Mouse (Mus musculus) olfactory bulb, adult 2 months (tissue): ENCODE results near the gene Olfr229. TPM values are rescaled to one million over a fixed set of nuclear protein-coding genes. Genes with fewer than 3 reads are reported as not detected.
"Not testable (repeated sequence)": the region's sequence is repeated elsewhere in the genome, so short reads cannot be mapped to it uniquely, and the experiment has no call there.

ENCODE experiments used
- H3K27ac ChIP-seq: fragments of 200-500 bp; 2 replicates; pipeline ENCODE4 v1.5.1; 2012; ENCODE audit warnings: low read depth, low read length; ENCODE audit not compliant: insufficient read depth
- H3K4me1 ChIP-seq: fragments of 200-500 bp; 2 replicates; pipeline ENCODE4 v1.6.1; 2012; ENCODE audit warnings: low read length; ENCODE audit not compliant: control insufficient read depth, insufficient read depth
- H3K4me3 ChIP-seq: fragments of 200-500 bp; 2 replicates; pipeline ENCODE4 v1.5.1; 2012; ENCODE audit warnings: mild to moderate bottlenecking, low read depth, low read length, moderate library complexity; ENCODE audit not compliant: insufficient read depth
- CTCF ChIP-seq: fragments of 200-500 bp; IDR thresholded peaks from 2 replicates; pipeline ENCODE4 v1.5.1; 2012; ENCODE audit warnings: low read depth, mild to moderate bottlenecking, low read length, moderate library complexity; ENCODE audit not compliant: insufficient read depth
- POLR2A ChIP-seq: fragments of 200-500 bp; IDR thresholded peaks from 2 replicates; pipeline ENCODE4 v1.6.1; 2012; ENCODE audit warnings: mild to moderate bottlenecking, low read depth, low read length, moderate library complexity; ENCODE audit not compliant: insufficient read depth
- WGBS: fragments of 180-500 bp; shearing (Covaris S2); methylation state at CpG from one replicate; pipeline ENCODE4 v1.1.7; 2018; 5-methylcytosine and 5-hydroxymethylcytosine counted together
- polyA plus RNA-seq: library from polyadenylated mRNA; stranded (reverse); fragments of >200 nt; gene quantifications from 2 replicates; pipeline ENCODE4 v1.2.4, GENCODE M21; 2012; ENCODE audit warnings: low replicate concordance; ENCODE audit not compliant: missing spikeins, insufficient read depth, insufficient read length

Olfr229 gene
- not detected in 2 replicates for polyA plus RNA-seq

- Histone ChIP-seq H3K27ac (no peak within 1 kb of the TSS), H3K4me3 (no peak within 1 kb of the TSS), H3K4me1 (no peaks in the 10 kb centered on the region)
- TF ChIP-seq POLR2A (no peak), CTCF (no peak)
- WGBS: 74% methylated on average over 2 of the region's 2 CpGs
Measured at GRCm38 (mm10) chr9:39907036-39907435, at the start of gene Olfr229. Gene Olfr229, plus strand, starts transcription at chr9:39907336.

DNA sequence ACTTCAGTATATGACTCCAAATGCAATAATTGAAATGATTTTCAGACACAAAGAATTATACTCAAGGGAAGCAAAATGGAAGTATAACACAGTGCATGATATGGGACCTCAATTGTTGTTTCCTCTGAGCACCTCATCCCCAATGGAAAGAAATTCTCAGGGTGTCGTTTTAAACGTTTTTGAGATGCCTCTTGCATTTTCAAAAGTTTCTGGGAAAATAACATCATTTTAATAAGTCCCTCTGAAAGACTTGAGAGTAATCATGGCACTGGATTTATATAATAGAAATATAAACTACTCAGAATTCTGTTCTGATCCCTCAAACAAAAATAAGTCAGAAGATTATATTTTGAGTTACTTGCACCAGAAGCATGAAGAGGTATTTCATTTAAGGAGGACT lies 41.0 kb upstream of the Olfr229 start, which contains the start of gene Olfr972:
Gene Olfr972 (plus strand): TSS at position 301 of the 400 bp plus-strand sequence.
- Histone ChIP-seq H3K4me1 (no peaks in the 10 kb centered on the region), H3K4me3 (no peak within 1 kb of the TSS), H3K27ac (no peak within 1 kb of the TSS)
- no peak for TF ChIP-seq POLR2A
- TF ChIP-seq CTCF: no peak
- 60% methylated on average over 2 of the region's 2 CpGs for WGBS

GRCm38 (mm10) chr9:39871986-39872385 lies 35.1 kb upstream of the Olfr229 start:
- 68% methylated on average over 1 of the region's 1 CpGs for WGBS

DNA sequence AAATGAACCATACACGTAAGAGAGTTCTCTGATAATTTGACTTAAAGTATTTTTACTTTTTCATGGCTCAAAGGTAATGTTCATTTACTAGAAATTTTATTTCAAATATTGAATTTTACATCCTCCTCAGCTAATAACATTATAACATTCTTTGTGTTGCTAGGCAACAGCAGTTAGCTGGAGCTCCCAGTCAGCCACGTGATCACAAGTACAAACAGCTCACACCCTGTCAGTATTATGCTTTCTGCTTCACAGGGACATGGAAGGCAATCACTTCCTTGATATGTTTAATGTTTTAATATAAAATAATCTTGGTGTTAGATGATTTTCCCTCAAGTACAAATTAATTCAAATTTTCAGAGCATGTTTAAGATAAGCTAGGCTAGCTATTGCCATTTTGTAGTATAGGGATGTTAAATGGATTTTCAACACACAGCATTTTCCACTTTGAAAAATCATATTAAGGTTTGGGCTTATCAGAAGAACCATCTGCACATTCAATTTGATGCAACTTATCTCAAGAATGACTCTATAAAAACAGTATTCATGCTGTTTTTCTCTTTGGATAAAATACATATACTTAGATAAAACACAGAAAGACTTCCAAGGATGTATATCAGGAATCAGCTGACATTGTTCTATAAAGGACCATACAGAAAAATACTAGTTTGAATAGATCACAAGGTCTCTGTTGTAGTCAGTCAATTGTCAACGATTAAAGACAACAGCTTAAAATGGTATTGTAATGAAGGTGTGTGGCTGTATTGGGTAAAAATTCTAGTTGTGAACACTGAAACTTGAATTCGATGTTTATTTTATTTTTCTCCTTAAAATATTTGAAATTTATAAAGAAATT lies 29.4 kb upstream of the Olfr229 start:
- H3K27ac ChIP-seq, H3K4me1 ChIP-seq, H3K4me3 ChIP-seq: not testable (repeated sequence)
- WGBS: no CpG with 5 or more reads among the region's 4 CpGs

More at GRCm38 (mm10) chr9:39871986-39872385, 35.1 kb upstream of the Olfr229 start:
- not testable (repeated sequence) for H3K4me3 ChIP-seq, H3K4me1 ChIP-seq, H3K27ac ChIP-seq

DNA sequence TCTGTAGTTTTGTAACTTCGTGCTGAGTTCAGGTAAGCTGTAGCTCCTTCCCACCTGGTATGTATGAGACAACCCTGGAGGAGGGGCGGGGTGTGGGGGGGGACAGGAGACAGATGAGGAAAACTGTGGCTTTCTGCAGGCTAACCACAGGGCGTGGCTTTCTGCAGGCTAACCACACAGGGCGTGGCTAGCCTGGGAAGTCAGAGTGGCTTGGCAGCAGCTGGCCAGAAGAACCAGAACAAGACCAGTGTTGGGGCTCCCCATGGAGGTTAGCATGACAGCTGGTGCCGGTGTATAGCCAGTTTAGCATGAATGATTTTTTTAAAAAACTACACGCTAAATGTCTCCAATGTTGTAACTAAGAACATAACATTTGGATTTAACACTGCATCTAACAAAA lies 2.0 kb upstream of the Olfr229 start:
- no peak overlapping the region for H3K4me3 ChIP-seq
- 83% methylated on average over 6 of the region's 6 CpGs for WGBS

DNA sequence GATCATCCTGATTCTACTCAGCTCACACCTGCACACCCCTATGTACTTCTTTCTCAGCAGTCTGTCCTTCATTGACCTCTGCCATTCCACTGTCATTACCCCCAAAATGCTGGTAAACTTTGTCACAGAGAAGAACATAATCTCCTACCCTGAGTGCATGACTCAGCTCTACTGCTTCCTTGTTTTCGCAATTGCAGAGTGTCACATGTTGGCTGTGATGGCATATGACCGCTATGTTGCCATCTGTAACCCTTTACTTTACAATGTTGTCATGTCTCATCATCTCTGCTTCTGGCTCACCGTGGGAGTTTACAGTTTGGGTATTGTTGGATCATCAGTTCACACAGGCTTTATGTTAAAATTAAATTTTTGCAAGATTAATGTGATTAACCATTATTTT lies 2.8 kb downstream of the Olfr229 start:
- Histone ChIP-seq H3K4me3 (no peak overlapping the region), H3K27ac (no peak overlapping the region), H3K4me1 (no peaks in the 10 kb centered on the region)
- no peak for TF ChIP-seq POLR2A
- TF ChIP-seq CTCF: no peak
- WGBS: 88% methylated on average over 3 of the region's 3 CpGs

More for the DNA sequence above, 2.0 kb upstream of the Olfr229 start:
- TF ChIP-seq CTCF (no peak), POLR2A (no peak)
- Histone ChIP-seq H3K27ac (no peak overlapping the region), H3K4me1 (no peaks in the 10 kb centered on the region)

GRCm38 (mm10) chr9:39927975-39928836 lies 21.1 kb downstream of the Olfr229 start:
- not testable (repeated sequence) for H3K27ac ChIP-seq, H3K4me3 ChIP-seq, H3K4me1 ChIP-seq
- WGBS: no CpG with 5 or more reads among the region's 4 CpGs

DNA sequence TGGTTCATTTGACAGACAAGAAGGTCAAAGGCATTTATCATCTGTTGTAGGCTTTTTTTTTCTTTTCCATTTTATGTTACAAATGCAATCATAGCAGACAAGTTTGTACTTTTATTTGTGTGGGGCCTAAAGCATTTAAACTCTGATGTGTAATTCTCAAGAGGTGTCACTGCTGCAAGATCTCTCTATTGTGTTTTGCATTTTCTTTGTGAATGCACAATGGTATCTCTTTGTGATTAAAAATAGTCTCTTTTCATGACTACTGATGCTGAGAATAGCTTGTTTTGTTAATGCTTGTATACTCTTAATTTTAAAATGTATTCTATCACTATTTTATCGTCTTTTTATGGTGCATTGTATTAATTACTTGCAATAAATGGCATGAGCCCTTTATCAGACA lies 21.7 kb downstream of the Olfr229 start:
- not testable (repeated sequence) for H3K4me3 ChIP-seq, H3K4me1 ChIP-seq, H3K27ac ChIP-seq
- WGBS: 37% methylated on average over 1 of the region's 1 CpGs

DNA sequence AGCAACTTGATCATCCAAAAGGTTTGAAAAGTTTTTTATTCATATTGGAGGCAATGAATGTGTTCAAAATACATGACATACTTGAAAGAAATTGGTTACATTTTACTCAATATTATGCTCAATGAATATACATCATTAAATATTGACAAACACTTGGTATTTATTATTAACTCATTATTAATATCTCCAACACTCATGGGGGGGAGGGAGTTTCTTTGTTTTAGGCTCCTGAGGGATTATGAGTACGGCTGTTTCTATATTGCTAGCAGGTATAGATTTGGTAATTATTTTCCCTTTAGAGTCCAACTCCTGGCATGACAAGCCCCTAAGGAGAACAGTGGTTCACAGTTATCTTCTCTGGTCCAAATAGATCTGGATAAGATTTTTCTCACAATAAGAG lies 30.1 kb downstream of the Olfr229 start, which contains the start of gene Olfr974:
Gene Olfr974 (plus strand): TSS at position 301 of the 400 bp plus-strand sequence.
- TF ChIP-seq POLR2A: no peak
- no peak for TF ChIP-seq CTCF
- no peaks in the 10 kb centered on the region for H3K4me1 ChIP-seq
- H3K27ac ChIP-seq: no peak within 1 kb of the TSS
- 92% methylated on average over 1 of the region's 1 CpGs for WGBS
- H3K4me3 ChIP-seq: no peak within 1 kb of the TSS
